Mouse (Mus musculus): ENCODE measurements around the gene Nf2.

Gene Nf2

DNA sequence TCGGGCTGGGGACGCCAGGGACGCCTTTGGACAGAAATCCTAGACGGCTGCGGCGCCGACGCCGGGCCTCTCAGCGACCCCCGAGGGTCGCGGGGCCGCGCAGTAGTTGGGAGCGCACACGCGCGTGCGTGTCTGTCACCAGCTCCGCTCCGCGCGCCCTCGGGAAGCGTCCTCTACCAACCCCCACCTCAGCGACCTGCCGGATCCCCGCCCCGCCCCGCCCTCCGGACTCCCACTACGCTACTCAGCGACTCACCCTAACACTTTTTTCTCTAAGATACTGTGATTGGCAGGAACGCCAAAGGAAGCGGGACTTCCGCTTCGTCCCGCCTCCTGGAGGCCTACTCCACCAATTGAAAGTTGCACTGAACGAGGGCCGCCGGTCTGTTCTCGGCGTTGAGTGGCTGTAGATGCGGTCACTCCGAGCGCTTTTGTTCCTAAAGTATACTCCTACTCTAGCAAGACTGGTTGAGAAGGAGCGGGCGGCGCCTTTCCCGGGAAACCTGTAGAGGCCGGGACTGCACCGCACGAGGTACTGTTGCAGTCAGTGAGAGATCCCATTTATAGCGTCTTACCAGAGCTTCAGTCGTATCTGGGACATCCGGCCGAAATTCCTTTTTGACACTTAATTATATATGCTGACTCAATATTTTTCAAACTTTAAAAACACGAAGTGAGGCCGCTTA, at the start of gene Nf2:
Nf2 (minus strand) TSS at position 279 of the 686 bp plus-strand sequence.
- DNase-seq (ENCODE audit: low spot score): peak; percentile 85

DNA sequence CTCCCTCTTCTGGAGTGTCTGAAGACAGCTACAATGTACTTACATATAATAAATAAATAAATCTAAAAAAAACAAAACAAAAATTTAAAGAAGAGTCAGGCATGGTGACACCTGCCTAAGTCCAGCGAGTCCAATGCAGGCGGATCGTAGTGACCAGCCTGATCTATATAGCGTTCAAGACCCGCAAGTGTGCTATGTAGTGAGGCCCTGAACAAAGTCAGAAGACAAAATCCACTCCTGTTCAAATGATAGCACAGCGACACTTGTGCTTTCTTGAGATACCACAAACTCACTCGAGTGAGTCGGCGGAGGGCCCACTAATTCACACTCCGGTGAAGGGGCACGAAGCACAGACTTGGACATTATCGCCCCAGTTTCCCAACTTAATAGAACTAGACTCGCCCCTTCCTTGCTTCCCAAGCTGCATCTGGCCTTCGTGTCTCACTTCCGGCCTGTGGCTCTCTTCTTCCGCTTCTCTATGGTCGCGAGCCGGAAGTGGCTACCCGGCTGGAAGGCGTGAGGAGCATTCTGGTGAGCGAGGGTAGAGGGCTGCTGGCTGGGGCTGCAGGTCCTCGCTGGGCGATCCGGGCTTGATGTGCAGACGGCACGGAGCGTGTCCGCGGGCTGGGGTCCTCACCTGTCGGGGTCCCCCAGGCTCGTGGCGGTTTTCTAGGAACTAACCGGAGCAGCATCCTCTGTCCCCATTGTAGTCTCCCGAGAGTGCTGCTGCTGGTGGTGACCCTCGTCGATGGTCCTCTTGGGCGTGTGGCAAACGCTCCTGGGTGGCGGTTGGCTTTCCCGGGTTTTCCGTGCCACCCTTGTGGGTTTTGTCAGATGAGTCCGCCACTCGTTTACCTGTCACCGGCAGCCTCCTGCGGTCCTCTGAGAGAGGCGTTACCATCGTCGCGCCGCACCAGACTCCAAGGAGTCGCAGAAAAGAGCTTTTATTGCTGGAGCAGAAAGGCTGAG, 45.8 kb upstream of the Nf2 start, which contains the start of gene Thoc5:
Thoc5 (plus strand) TSS at position 473 of the 969 bp plus-strand sequence.
- peak; percentile 30 for DNase-seq (ENCODE audit: low spot score)

DNA sequence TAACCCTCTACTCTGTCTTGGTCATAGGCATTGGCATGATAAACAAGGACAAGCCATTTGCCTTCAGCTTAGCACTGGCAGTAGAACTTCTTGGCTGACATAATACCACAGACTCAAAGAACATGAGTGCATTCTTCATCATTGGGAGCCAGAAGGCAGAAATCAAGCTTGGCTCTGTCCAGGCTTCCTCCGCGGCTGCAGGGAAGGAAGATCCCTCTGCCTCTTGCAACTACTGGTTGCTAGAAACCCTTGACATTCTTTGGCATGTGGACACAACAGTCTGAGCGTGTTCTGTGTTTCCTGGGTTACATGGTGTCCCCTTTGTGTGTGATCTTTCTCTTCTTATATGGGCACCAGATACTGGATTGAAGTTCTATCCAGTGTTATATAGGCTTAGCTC, 37.7 kb upstream of the Nf2 start:
- no peak for DNase-seq (ENCODE audit: low spot score)

DNA sequence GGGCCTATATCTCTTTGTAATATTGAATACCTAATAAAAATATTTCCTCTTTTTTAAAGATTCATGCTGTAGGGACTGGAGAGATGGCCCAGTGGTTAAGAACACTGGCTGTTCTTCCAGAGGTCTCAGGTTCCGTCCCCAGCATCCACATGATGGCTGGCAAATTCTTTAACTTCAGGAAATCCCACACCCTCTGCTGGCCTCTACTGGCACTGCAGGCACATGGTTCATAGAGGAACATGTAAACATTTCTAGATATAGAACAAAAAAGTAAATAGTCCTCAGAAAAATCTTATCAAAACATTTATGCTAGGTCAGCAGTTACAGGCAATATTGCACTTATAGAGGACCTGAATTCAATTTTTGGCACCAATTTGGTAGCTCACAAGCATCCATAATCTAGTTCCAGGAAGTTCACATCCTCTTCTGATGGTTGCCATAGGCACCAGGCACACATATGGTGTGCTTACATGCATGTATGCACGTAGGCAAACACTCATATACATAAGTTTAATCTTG, 36.1 kb upstream of the Nf2 start:
- no peak for DNase-seq (ENCODE audit: low spot score)

DNA sequence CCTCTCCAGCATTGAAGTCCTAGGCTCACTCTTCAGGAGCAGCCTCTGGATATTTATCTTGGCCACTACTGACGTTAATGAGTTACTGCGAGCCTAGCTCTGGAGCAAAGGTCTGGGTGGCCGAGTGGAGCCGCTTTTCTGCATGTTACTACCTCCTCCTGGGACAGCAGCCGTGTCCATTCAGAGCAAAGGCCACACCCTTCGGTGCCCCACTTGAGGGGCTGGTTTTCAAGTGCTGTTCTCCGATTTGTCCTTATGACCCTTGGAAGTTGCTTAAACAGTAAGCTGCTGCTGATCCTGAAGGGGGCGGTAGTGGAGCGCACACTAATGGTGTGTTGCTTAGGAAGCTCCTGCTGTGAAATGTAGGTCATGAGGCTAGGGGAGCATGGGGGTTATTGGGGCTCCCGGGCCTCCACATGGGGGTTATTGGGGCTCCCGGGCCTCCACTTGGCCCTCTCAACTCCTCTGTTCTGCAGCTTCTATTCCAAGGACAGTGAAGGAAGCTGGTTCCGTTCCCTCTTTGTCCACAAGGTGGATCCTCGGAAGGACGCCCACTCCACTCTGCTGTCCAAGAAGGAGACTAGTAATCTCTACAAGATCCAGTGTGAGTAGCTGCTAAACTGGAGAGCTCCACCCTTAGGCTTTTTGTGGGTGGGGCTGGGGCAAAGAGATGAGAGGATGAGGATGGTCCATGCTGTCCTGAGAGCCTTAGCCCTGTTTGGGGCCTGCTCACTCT, 33.7 kb upstream of the Nf2 start:
- DNase-seq (ENCODE audit: low spot score): no peak

DNA sequence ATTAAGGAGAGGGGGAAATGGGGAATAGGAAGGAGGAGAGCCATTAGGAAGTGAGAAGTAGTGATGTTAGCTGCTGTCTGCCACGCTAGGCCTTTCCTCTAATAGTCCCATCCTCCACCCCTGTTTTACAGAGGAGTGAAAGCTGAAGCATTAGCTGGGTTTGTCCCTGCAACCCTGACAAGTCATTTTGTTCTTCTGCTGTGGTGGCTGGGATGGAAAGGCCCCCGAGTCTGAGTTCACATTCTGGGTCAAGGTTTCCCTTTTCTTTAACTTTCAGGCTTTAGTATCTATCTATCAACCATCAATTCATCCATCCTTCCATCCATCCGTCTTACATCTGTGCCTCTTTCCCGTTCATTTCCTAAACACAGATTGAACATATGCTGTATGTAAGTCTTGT, 31.8 kb upstream of the Nf2 start:
- DNase-seq (ENCODE audit: low spot score): no peak

DNA sequence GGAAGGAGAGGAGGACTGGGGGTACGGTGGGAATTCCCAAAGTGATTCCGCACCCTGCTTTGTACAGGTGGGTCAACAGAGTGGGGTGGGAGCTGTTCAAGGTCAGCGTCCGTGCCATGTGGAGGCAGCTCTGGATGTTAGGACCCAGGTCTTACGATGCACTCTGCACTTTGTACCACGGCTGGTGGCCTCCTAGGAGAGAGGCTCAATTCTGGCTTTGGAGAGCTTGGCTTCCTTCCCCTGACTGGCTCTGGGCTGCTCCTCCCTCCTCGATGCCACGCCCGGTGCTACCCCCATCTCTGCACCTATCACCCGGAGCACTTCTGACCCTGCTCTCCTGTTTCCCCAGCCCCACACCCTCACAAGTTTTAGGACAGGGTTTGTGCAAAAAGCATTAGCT, 25.2 kb upstream of the Nf2 start:
- no peak for DNase-seq (ENCODE audit: low spot score)

DNA sequence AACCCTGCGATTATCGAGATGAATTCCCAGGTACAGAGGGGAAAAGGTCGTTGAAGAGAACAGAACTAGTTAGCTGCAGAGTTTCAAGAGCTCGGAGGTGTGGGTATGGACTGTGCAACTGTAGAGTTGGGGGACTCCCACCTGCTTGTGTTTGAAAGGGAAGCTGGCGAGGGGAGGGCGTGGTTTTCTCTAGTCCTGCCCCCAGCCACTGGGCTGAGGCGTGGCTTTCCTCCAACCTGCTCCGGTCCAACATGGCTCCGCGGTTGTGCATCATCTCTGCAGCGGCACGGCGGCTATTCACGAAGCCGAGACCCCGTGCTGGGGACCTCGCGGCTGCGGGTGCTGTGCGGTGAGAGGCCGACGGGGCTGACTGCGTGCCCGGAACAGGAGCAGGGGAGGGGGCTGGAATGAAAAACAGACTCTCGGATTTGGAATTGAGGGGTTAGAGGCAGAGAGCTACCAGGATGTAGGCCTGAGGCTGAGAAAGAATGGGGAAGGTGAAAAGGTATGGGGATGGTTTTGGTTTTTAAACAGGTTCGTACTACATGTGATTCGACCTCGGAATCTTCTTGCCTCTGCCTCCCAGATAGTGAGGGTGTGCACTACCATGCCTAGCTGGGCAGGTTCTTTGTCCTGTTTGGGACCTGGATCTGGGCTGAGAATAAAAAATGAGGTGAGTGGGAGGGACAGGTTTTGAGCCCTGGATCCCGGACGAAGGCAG, 24.6 kb upstream of the Nf2 start, which contains the start of gene Nipsnap1:
Nipsnap1 (plus strand) TSS at position 197 of the 721 bp plus-strand sequence.
- DNase-seq (ENCODE audit: low spot score): no peak

DNA sequence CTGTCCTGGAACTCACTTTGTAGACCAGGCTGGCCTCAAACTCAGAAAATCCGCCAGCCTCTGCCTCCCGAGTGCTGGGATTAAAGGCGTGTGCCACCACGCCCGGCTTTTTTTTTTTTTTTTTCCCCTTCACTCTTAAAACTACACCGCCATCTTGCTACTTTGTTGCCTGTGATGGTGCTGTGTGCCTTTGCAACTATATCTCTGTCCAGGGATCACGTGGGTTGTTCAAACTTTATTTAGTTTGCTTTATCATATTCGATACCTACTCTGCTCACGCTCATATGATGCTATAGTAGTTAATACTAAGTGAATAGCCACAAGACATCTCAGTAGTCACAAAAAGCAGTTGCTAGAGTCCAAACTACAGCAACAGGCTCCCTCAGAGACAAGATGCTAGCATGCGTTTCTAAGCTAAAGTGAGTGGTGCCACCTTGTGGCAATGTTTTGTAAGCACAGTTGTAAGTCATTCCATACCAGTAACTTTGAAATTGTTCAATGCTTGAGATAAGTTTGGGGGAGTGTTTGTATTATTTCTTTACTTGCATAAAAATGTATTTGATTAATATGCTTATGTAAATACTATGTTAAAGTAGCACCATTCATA, 16.4 kb upstream of the Nf2 start:
- DNase-seq (ENCODE audit: low spot score): no peak

DNA sequence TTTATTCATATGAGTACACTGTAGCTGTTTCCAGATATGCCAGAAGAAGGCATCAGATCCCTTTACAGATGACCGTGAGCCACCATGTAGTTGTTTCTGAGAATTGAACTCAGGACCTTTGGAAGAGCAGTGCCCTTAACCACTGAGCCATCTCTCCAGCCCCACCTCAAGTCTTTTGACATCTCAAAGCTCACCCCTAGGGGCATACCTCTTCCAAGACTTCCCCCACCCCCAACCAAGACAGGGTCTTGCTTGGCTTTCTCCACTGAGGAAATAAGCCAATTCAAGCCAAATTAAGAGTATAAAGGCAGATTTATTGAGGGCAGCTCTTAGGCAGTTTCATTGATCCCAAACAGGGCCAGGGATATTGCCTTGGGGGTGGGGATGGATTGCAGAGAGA, 13.4 kb upstream of the Nf2 start:
- DNase-seq (ENCODE audit: low spot score): no peak

DNA sequence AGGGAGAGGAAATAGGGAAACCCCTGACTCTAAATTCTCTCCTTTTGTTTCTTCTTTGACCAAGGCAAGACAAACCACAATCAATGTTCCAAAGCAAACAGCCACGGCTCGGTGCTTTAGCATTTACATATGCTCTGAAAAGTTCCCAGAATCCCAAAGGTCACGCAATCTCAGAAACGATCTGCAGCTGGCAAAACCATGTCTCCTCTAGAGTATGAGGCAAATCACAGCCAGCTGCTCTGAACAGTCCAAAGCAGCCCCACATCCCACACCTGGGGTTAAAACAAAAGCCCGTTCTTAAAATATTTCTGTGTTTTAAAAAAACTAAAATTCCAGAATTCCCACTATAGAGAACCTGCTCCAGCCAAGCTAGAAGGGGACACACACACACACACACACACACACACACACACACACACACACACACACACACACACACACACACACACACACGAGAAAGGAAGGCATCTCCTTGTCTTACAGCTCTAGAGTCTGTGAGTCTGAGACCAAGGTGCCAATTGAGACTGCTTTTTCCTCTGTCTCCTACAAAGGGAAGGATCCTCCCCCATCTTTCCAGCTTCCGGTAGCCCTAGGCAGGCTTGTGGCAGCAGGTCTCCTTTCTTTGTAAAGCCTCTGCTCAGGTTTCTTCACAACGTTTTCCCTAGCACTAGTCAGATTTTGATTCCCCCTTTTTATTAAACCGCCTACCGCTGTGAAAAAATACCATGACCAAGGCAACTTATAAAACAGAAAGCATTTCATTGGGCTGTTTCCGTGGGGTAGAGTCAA, 12.7 kb upstream of the Nf2 start:
- no peak for DNase-seq (ENCODE audit: low spot score)

DNA sequence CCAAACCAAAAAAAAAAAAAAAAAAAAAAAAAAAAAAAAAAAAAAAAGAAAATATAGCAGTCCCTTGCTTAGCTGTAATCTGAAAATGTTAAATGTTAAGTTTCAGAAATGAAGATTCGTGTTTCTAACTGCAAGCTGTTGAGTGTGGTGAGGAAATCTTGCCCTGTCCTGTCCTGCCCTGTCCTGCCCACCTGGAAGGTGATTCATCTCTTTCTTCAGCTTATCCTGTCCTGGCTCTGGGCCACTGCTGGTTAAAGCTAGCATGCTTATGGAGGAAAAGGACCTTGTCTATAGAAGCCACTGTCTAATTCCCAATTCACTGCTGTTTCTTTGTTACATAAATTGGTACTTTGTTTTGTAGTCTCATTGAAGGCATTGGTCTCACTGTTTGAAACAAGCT, 11.7 kb upstream of the Nf2 start:
- DNase-seq (ENCODE audit: low spot score): no peak

DNA sequence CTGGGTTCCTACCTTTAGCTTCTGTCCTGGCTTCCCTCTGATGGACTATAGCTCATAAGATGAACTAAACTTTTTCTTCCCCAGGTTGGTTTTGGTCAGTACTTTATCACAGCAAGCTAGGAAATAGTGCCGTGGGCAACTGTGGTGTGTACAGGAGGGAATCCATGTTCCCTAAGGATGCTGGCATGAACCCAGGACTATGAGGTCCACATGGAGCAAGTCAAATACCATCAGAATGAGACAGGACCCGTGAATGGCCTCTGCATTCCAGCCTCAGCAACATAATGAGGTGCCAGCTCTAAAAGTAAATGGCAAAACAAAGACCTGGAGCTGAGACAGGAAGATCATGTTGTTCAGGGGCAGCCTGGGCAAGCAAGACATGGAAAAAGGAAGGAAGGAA, 9.1 kb upstream of the Nf2 start:
- DNase-seq (ENCODE audit: low spot score): no peak

DNA sequence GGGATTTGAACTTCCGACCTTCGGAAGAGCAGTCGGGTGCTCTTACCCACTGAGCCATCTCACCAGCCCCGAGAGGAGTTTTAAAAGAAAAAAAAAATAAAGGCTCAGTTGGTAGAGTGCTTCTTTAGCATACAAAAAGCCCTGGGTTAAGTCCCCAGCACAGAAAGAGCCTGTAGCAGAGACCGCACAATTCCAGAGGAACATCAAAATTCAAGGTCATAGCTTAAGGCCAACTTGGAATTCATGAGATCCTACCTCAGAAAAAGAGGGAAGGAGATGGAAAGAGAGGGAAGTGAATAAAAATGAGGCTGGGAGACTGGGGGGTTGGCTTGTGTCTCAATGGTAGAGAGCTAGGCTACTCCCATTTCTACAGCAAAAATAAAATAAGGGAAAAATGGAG, 4.8 kb upstream of the Nf2 start:
- DNase-seq (ENCODE audit: low spot score): no peak

DNA sequence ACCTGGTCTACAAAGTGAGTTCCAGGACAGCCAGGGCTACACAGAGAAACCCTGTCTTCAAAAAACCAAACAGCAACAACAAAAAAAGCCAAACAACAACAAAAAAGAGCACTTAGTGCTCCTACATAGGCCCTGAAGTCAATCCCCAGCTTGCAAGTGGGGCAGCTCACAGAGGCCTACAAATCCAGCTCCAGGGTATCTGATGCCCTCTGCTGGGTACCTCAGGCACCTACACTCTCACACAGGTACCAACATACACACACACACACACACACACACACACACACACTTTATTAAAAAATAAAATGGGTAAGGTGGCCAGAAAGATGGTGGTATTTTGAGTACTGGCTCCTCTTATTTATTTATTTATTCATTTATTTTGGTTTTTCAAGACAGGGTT, 3.7 kb upstream of the Nf2 start:
- no peak for DNase-seq (ENCODE audit: low spot score)

DNA sequence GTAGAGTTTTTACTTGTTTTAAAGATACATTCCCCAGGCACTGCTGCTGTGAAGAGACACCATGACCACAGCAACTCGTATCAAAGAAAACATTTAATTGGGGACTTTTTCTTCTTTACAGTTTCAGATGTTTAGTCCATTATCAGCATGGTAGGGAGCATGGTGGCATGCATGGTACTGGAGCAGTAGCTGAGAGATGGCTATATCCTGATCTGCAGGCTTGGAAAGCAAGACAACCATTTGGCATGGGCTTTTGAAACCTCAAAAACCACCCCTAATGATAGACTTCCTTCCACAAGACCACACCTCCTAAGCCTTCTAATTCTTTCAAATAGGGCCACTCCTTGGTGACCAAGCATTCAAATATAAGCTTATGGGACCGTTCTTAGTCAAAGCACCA, 1.1 kb upstream of the Nf2 start:
- no peak for DNase-seq (ENCODE audit: low spot score)

DNA sequence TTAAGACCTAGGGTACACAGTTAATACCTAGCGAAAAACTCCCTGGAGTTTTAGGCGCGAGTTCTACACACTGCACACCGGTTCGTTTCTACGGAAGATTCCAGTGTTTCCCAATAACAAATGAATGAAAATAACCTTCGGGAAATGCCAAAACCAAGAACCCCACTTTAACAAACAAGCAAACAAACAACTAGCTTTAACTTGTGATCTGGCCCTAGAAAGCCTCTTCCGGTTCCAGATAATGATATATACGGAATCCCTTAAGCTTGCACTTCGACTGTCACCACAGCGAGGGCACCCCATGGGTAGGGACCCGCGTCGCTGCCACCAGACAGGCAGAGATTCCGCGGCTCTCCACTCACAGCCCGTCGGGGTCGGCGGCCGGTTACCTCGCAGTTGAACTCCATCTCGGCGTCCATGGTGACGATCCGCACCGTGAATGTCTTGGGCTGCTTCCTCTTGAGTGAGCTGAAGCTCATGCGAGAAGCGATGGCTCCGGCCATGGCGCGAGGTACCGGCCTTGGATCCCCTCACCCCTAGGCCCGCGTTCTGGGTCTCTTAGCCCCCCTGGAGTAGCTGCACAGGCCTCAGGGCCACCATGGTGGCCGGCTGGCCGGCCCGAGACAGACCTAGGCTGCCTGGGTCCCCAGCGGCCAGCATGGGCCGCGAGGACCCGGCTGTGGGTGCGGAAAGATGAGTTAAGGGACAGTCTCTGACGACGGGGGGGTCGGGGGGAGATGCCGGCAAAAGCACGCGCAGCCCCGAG, 670 bp downstream of the Nf2 start:
- peak; percentile 10 for DNase-seq (ENCODE audit: low spot score)

DNA sequence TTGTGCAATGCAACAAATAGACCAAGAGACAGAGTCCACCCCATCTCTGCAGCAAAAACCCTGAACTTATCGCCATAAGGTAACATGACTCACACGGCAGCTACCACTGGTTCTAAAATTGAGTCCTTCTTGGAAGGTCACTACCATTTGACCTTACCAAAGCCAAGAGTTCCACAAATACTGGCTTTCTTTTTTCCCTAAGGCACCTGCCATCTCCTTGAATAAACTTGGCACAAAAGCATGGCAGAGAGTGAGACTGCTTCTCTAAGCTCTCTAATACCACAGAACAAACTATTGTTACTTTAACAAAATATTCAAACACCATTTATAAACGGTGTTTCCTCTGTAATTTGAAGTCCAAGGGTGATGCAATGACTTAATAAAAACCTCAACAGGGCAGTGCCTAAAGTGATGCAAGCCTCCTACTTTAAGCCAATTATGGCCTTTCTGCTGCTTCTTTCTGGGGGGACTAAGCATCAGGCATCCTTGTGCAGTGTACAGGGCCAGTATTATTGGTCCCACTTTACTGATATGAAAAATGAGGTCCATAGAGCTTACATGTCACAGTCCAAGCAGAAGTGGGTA, 8.3 kb downstream of the Nf2 start:
- no peak for DNase-seq (ENCODE audit: low spot score)

DNA sequence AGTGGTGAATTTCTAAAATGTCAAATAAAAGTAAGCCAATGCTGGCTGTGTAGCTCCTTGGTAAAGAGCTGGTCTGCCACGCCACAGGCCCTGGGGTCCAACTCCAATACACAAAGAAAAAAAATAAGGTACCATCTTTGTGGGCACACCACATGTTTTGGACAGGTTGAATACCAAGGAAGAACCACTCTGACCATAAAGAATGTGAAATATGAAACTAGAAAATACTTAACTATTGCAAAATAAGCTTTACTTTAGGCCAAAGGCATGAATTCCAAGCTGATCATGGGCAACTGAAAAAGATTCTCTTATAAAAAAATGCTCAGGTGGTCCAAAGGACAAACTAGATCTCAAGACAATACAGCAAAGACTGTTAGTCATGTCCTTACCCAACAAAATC, 11.1 kb downstream of the Nf2 start:
- DNase-seq (ENCODE audit: low spot score): no peak

All from urinary bladder, postnatal 10 days (tissue).